Mouse (Mus musculus) brain, embryonic 14.5 days (tissue): ENCODE data around the gene Krt14.

ENCODE experiments used
- CTCF ChIP-seq: fragments of 200-500 bp; IDR thresholded peaks from 2 replicates; pipeline ENCODE4 v1.5.1; 2012; ENCODE audit warnings: inconsistent platforms, mild to moderate bottlenecking, moderate library complexity, borderline replicate concordance; ENCODE audit not compliant: insufficient read depth, insufficient read length; ENCODE audit errors: extremely low read depth
- POLR2A ChIP-seq: fragments of 200-500 bp; IDR thresholded peaks from 2 replicates; pipeline ENCODE4 v1.6.1; 2012; ENCODE audit warnings: mild to moderate bottlenecking, inconsistent platforms, borderline replicate concordance; ENCODE audit not compliant: poor library complexity, insufficient read depth, insufficient read length, severe bottlenecking; ENCODE audit errors: extremely low read depth

DNA sequence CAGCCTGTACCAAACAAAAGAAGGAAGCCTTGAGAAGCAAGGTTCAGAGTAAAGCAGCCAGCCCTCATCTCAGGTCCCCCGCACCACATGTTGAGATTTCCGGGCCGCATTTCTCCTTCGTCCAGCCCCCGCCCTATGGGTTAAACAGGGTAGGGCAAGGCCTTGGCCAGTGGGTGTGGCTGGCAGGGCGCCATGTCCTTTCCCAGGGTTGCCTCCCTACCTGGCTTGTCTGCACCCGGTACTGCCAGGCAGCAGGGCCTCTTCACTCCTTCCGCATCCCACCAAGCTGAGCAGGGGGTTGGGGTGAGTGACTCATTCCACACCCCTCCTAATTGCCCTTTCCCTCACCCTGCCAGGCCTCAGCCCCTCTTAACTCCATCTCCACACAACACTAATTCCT is 39.3 kb downstream of the Krt14 start:
- TF ChIP-seq POLR2A, result no peak
- TF ChIP-seq CTCF, result no peak
